Mouse (Mus musculus): ENCODE measurements around the gene Lrpprc. TPM values are rescaled to one million over a fixed set of nuclear protein-coding genes. Genes with fewer than 3 reads are reported as not detected.

The Lrpprc gene
- total RNA-seq, 1 experiment, result 92.0 TPM

DNA sequence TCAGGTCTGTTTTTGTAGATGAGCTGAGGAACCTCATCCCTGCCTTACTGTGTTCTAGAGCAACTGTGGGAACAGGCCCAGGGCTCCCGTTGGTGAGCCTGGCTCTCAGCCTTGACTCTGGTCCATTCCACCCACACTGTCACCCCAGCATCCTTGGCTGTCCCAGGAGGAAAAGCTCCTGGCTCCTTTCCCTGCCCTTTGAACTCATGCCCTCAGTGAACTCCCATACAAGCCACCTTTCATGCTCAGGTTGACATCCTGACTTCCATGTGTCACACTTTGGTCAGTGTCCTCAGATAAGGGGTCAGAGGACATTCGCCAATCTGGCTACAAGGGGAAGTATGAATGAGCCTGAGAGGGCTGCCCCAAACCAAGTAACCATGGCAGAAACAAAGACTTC is 96.8 kb downstream of the Lrpprc start:
- Histone ChIP-seq H3K9me3 (ENCODE audit: control insufficient read depth, insufficient read depth, low read depth, low read length) (no peaks in the 10 kb centered on the region), H3K9ac (ENCODE audit: insufficient read depth, low read depth, low read length, poor library complexity, severe bottlenecking) (no peak overlapping the region), H3K4me1 (ENCODE audit: control insufficient read depth in 2 of 2, insufficient read depth in 2 of 2, low read length in 2 of 2, poor library complexity in 1 of 2) (peaks cover 0 to 10% of the 10 kb centered on the region in 2 experiments; a peak in 2 of 4 replicates), H3K36me3 (ENCODE audit: control insufficient read depth, insufficient read depth, low read length, poor library complexity, severe bottlenecking) (no peaks in the 10 kb centered on the region), H3K27ac (ENCODE audit: insufficient read depth, low read depth, low read length, poor library complexity, severe bottlenecking) (no peak overlapping the region), H3K4me3 (ENCODE audit: insufficient read depth in 1 of 2, low read depth in 1 of 2, low read length in 2 of 2, poor library complexity in 1 of 2, severe bottlenecking in 1 of 2) (no peak overlapping the region)
- in situ Hi-C loops (cut with MboI; ENCODE audit: low sequenced_read_pairs in 2 of 2, unreplicated experiment in 2 of 2), result no loop called here
- TF ChIP-seq ZC3H11A (IDR thresholded peaks at IDR 0.05; ENCODE audit: borderline replicate concordance, low read depth, low read length) (no peak), HCFC1 (IDR thresholded peaks at IDR 0.05; ENCODE audit: borderline replicate concordance, insufficient read depth, low read length) (no peak), MAFK (IDR thresholded peaks at IDR 0.05; ENCODE audit: insufficient read depth, low read depth, low read length) (no peak), CHD2 (IDR thresholded peaks at IDR 0.05; ENCODE audit: low read depth, low read length) (no peak), ZNF384 (IDR thresholded peaks at IDR 0.05; ENCODE audit: low read depth, low read length) (no peak)
- DNase-seq (ENCODE audit: low read depth, low spot score), result no peak

DNA sequence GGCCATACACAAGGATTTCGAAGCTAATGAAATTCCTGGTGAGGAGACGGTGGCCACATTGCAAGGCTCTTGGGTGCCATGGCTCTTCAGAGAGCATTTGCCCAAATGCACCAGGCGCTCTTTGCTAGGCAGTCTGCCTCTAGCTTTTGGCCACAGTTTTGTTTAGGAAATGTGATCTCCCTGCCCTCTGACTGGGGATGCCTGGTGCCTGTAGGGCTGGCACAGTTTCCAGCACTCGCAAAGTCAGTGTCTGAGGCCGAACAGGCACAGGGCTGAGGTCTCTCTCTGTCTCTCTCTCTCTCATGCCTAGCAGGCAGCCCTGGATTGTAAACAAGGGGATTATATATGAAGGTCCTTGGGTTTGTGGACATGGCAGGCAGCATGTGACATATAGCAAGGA is 100.5 kb downstream of the Lrpprc start:
- no peak overlapping the region for H3K27ac ChIP-seq (ENCODE audit: insufficient read depth, low read depth, low read length, poor library complexity, severe bottlenecking)
- in situ Hi-C loops (cut with MboI; ENCODE audit: low sequenced_read_pairs in 2 of 2, unreplicated experiment in 2 of 2), result no loop called here

DNA sequence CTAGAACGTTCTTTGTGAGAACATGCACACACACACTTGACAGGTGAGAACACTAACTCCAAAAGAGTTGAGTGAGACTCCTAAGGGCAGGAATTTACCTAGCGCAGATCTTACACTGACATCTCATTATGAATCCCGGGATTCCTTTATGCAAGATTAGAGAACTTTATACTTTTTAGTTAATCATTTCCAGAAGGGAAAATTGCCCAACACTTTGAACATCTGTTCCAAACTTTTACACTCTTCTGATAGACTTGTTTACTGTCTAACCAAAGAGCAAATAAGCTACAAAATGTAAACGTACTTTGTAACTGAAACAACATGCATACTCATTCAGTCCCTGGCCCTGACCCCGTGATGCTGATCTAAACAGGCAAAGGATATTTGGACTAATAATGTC is 101.3 kb downstream of the Lrpprc start:
- DNase-seq (ENCODE audit: low read depth, low spot score), result no peak
- TF ChIP-seq HCFC1 (IDR thresholded peaks at IDR 0.05; ENCODE audit: borderline replicate concordance, insufficient read depth, low read length) (no peak), ZNF384 (IDR thresholded peaks at IDR 0.05; ENCODE audit: low read depth, low read length) (no peak), MAFK (IDR thresholded peaks at IDR 0.05; ENCODE audit: insufficient read depth, low read depth, low read length) (no peak), CHD2 (IDR thresholded peaks at IDR 0.05; ENCODE audit: low read depth, low read length) (no peak), ZC3H11A (IDR thresholded peaks at IDR 0.05; ENCODE audit: borderline replicate concordance, low read depth, low read length) (no peak)
- no peaks in the 10 kb centered on the region for H3K9me3 ChIP-seq (ENCODE audit: control insufficient read depth, insufficient read depth, low read depth, low read length)
- peaks cover 0 to 10% of the 10 kb centered on the region in 2 experiments; a peak in 2 of 4 replicates for H3K4me1 ChIP-seq (ENCODE audit: control insufficient read depth in 2 of 2, insufficient read depth in 2 of 2, low read length in 2 of 2, poor library complexity in 1 of 2)
- no peaks in the 10 kb centered on the region for H3K36me3 ChIP-seq (ENCODE audit: control insufficient read depth, insufficient read depth, low read length, poor library complexity, severe bottlenecking)
- no peak overlapping the region for H3K27ac ChIP-seq (ENCODE audit: insufficient read depth, low read depth, low read length, poor library complexity, severe bottlenecking)
- H3K9ac ChIP-seq (ENCODE audit: insufficient read depth, low read depth, low read length, poor library complexity, severe bottlenecking), result no peak overlapping the region
- in situ Hi-C loops (cut with MboI; ENCODE audit: low sequenced_read_pairs in 2 of 2, unreplicated experiment in 2 of 2), result no loop called here
- no peak overlapping the region for H3K4me3 ChIP-seq (ENCODE audit: insufficient read depth in 1 of 2, low read depth in 1 of 2, low read length in 2 of 2, poor library complexity in 1 of 2, severe bottlenecking in 1 of 2)

More for the DNA sequence above, 100.5 kb downstream of the Lrpprc start:
- TF ChIP-seq ZNF384 (IDR thresholded peaks at IDR 0.05; ENCODE audit: low read depth, low read length) (no peak), HCFC1 (IDR thresholded peaks at IDR 0.05; ENCODE audit: borderline replicate concordance, insufficient read depth, low read length) (no peak), MAFK (IDR thresholded peaks at IDR 0.05; ENCODE audit: insufficient read depth, low read depth, low read length) (no peak), ZC3H11A (IDR thresholded peaks at IDR 0.05; ENCODE audit: borderline replicate concordance, low read depth, low read length) (no peak), CHD2 (IDR thresholded peaks at IDR 0.05; ENCODE audit: low read depth, low read length) (no peak)
- H3K9ac ChIP-seq (ENCODE audit: insufficient read depth, low read depth, low read length, poor library complexity, severe bottlenecking), result no peak overlapping the region
- H3K36me3 ChIP-seq (ENCODE audit: control insufficient read depth, insufficient read depth, low read length, poor library complexity, severe bottlenecking), result no peaks in the 10 kb centered on the region
- no peak for DNase-seq (ENCODE audit: low read depth, low spot score)
- peaks cover 0 to 10% of the 10 kb centered on the region in 2 experiments; a peak in 2 of 4 replicates for H3K4me1 ChIP-seq (ENCODE audit: control insufficient read depth in 2 of 2, insufficient read depth in 2 of 2, low read length in 2 of 2, poor library complexity in 1 of 2)
- no peak overlapping the region for H3K4me3 ChIP-seq (ENCODE audit: insufficient read depth in 1 of 2, low read depth in 1 of 2, low read length in 2 of 2, poor library complexity in 1 of 2, severe bottlenecking in 1 of 2)
- H3K9me3 ChIP-seq (ENCODE audit: control insufficient read depth, insufficient read depth, low read depth, low read length), result no peaks in the 10 kb centered on the region

DNA sequence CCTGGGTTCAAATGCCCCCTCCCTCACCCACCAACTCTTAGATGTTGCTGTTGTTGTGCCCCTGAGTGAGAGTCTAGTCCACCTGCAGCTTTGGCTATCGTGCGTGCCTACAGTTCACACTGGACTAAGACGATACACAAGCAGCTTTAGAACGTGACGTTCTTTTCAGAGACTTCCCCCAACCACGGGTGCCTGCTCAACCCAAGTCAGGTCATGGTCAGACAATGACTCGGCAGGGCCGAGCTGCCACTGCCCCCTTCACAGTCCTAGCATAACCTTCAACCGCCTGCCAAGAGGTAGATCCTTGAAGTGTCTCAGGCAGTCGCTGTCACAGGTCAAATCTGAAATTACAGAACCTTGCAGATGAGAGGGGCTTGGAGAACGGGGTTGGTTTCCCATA is 101.8 kb downstream of the Lrpprc start:
- Histone ChIP-seq H3K27ac (ENCODE audit: insufficient read depth, low read depth, low read length, poor library complexity, severe bottlenecking) (no peak overlapping the region), H3K9ac (ENCODE audit: insufficient read depth, low read depth, low read length, poor library complexity, severe bottlenecking) (no peak overlapping the region), H3K4me3 (ENCODE audit: insufficient read depth in 1 of 2, low read depth in 1 of 2, low read length in 2 of 2, poor library complexity in 1 of 2, severe bottlenecking in 1 of 2) (no peak overlapping the region), H3K4me1 (ENCODE audit: control insufficient read depth in 2 of 2, insufficient read depth in 2 of 2, low read length in 2 of 2, poor library complexity in 1 of 2) (peaks cover 0 to 10% of the 10 kb centered on the region in 2 experiments; a peak in 2 of 4 replicates), H3K36me3 (ENCODE audit: control insufficient read depth, insufficient read depth, low read length, poor library complexity, severe bottlenecking) (no peaks in the 10 kb centered on the region), H3K9me3 (ENCODE audit: control insufficient read depth, insufficient read depth, low read depth, low read length) (no peaks in the 10 kb centered on the region)
- no peak for DNase-seq (ENCODE audit: low read depth, low spot score)
- in situ Hi-C loops (cut with MboI; ENCODE audit: low sequenced_read_pairs in 2 of 2, unreplicated experiment in 2 of 2), result no loop called here
- no peak for TF ChIP-seq ZC3H11A (IDR thresholded peaks at IDR 0.05; ENCODE audit: borderline replicate concordance, low read depth, low read length)

DNA sequence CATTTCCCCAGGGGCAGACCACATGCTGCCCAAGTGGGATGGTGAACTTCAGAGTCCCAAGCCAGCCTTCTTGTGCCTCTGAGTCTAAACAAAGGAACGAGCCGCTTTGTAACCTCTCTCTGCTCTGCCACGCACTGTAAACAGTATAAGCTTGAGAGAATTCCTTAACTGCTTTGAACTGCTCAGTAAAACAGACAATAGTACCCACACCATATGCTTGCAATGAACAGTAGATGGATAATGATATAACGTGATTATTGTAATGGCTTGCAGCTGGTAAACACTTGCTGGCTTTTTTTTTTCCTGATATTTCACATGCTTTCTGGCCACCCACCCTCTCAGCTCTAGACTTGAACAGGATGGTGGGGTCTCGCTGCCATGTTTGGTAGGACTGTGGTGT is 102.6 kb downstream of the Lrpprc start:
- in situ Hi-C loops (cut with MboI; ENCODE audit: low sequenced_read_pairs in 2 of 2, unreplicated experiment in 2 of 2), result no loop called here
- Histone ChIP-seq H3K9me3 (ENCODE audit: control insufficient read depth, insufficient read depth, low read depth, low read length) (no peaks in the 10 kb centered on the region), H3K36me3 (ENCODE audit: control insufficient read depth, insufficient read depth, low read length, poor library complexity, severe bottlenecking) (no peaks in the 10 kb centered on the region), H3K4me1 (ENCODE audit: control insufficient read depth in 2 of 2, insufficient read depth in 2 of 2, low read length in 2 of 2, poor library complexity in 1 of 2) (peaks cover 0 to 10% of the 10 kb centered on the region in 2 experiments; a peak in 2 of 4 replicates), H3K27ac (ENCODE audit: insufficient read depth, low read depth, low read length, poor library complexity, severe bottlenecking) (no peak overlapping the region), H3K9ac (ENCODE audit: insufficient read depth, low read depth, low read length, poor library complexity, severe bottlenecking) (no peak overlapping the region), H3K4me3 (ENCODE audit: insufficient read depth in 1 of 2, low read depth in 1 of 2, low read length in 2 of 2, poor library complexity in 1 of 2, severe bottlenecking in 1 of 2) (no peak overlapping the region)
- TF ChIP-seq ZNF384 (IDR thresholded peaks at IDR 0.05; ENCODE audit: low read depth, low read length), result no peak
- no peak for DNase-seq (ENCODE audit: low read depth, low spot score)

Measured in ES-E14 (cell line).